Mouse (Mus musculus) embryonic facial prominence, embryonic 13.5 days (tissue): Measurements from ENCODE around the gene Elovl5. TPM values are rescaled to one million over a fixed set of nuclear protein-coding genes. Genes with fewer than 3 reads are reported as not detected.

Experiments used
- ATAC-seq: fragments of 200-750 bp; cut with Nextera tagmentation; 2 replicates; pipeline ENCODE4 v1.8.0; 2017; ENCODE audit warnings: low read depth; ENCODE audit not compliant: insufficient number of reproducible peaks, insufficient read depth, low FRiP score, low TSS enrichment
- H3K27ac ChIP-seq: fragments of 300-500 bp; sonication (generic); 2 replicates; pipeline ENCODE4 v1.5.1; 2015; ENCODE audit warnings: moderate library complexity, mild to moderate bottlenecking, inconsistent platforms
- H3K27me3 ChIP-seq: fragments of 300-500 bp; sonication (generic); 2 replicates; pipeline ENCODE4 v1.6.1; 2015; ENCODE audit warnings: mild to moderate bottlenecking, inconsistent platforms
- H3K36me3 ChIP-seq: fragments of 300-500 bp; sonication (generic); 2 replicates; pipeline ENCODE4 v1.6.1; 2015; ENCODE audit warnings: mild to moderate bottlenecking, inconsistent platforms
- H3K4me1 ChIP-seq: fragments of 300-500 bp; sonication (generic); 2 replicates; pipeline ENCODE4 v1.6.1; 2015; ENCODE audit warnings: inconsistent platforms
- H3K4me2 ChIP-seq: fragments of 300-500 bp; sonication (generic); 2 replicates; pipeline ENCODE4 v1.6.1; 2015; ENCODE audit warnings: moderate library complexity, mild to moderate bottlenecking, inconsistent platforms
- H3K4me3 ChIP-seq: fragments of 300-500 bp; sonication (generic); 2 replicates; pipeline ENCODE4 v1.5.1; 2015; ENCODE audit warnings: mild to moderate bottlenecking, inconsistent platforms
- H3K9ac ChIP-seq: fragments of 300-500 bp; sonication (generic); 2 replicates; pipeline ENCODE4 v1.6.1; 2015; ENCODE audit warnings: mild to moderate bottlenecking, inconsistent platforms
- H3K9me3 ChIP-seq: fragments of 300-500 bp; sonication (generic); 2 replicates; pipeline ENCODE4 v1.6.1; 2016; ENCODE audit warnings: inconsistent platforms
- WGBS: fragments of 180-500 bp; shearing (Covaris S2); methylation state at CpG from one replicate; pipeline ENCODE4 v1.1.7; 2015; ENCODE audit warnings: mixed read lengths; 5-methylcytosine and 5-hydroxymethylcytosine counted together
- polyA plus RNA-seq: library from polyadenylated mRNA; unstranded; fragments of >200 nt; fragmentation: Nextera tagmentation; extraction: Ambion mirVana; gene quantifications from 2 replicates; pipeline ENCODE4 v1.2.1, GENCODE M21; 2015

The Elovl5 gene
- polyA plus RNA-seq, 1 experiment from 2014 or later: 65.4 TPM

GRCm38 (mm10) chr9:77918211-77918610 lies 1.0 kb downstream of the Elovl5 start:
- peak overlapping the region; percentile 92 for H3K4me3 ChIP-seq
- no peaks in the 10 kb centered on the region for H3K36me3 ChIP-seq
- no peaks in the 10 kb centered on the region for H3K27me3 ChIP-seq
- no peak for ATAC-seq
- peak overlapping the region; percentile 85 for H3K4me2 ChIP-seq
- H3K27ac ChIP-seq: no peak overlapping the region
- H3K4me1 ChIP-seq: peaks cover 45% of the 10 kb centered on the region
- no peaks in the 10 kb centered on the region for H3K9me3 ChIP-seq
- H3K9ac ChIP-seq: peak overlapping the region; percentile 87
- 26% methylated on average over 10 of the region's 10 CpGs for WGBS

DNA sequence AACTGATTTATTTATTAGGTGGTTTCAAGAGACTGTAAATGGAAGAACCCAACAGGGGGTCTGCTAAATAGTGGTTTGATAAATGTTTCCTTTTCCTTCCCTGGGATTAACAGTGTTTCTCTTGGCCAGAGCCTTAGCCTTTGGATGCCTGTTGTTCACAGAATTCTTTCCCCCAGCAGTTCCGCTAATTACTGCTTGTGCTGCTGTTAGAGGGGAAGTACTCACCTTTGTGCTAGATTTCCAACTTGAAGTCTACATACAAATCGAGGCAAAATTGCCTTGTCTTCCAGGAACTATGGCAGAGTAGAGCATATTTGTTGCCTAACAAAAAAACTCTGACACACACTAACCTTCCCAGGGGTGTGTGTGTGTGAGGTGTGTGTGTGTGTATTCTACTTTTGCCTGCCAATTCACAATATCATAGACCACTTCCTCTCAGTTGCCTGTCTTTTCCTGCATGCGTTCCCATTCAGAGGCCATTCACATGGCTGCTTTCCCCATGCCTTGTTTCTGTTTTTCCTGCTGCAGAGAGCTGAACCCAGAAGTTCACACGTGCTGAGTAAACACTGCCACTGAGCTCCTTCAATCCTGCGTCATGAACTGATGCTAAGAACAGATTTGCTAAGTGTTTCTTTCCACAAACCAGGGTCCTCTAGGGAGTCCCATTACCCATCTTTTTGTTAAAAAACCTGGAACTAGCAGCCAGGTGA lies 2.0 kb downstream of the Elovl5 start:
- no peak for ATAC-seq
- no peak overlapping the region for H3K27ac ChIP-seq
- H3K9ac ChIP-seq: no peak overlapping the region
- WGBS: 81% methylated on average over 5 of the region's 5 CpGs
- H3K4me3 ChIP-seq: peak overlapping the region; percentile 92; the same call in 1 of the 2 replicates
- peak overlapping the region; percentile 85 for H3K4me2 ChIP-seq
- H3K36me3 ChIP-seq: no peaks in the 10 kb centered on the region
- peaks cover 54% of the 10 kb centered on the region for H3K4me1 ChIP-seq
- H3K27me3 ChIP-seq: no peaks in the 10 kb centered on the region
- H3K9me3 ChIP-seq: no peaks in the 10 kb centered on the region

DNA sequence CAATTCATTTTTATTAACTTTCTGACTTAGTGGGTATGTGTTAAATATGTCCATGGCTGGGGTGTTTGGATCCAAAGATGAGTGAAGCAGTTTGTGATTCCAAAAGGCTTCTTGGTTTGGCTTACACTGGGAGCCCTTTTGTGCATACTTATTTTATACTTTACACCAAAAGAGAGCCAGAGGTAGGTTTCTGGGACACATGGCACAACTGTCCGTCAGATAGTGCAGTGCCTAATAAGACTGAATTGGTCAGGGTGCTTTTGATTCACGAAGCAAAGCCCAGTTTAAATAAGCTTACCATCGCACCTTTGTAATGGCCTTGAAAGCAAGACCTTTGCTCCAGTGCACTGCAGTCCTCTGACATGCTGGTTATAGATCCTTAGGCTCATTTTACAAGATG lies 3.3 kb downstream of the Elovl5 start:
- ATAC-seq: no peak
- H3K4me2 ChIP-seq: no peak overlapping the region
- H3K4me1 ChIP-seq: peaks cover 67% of the 10 kb centered on the region
- WGBS: 59% methylated on average over 3 of the region's 3 CpGs
- H3K36me3 ChIP-seq: no peaks in the 10 kb centered on the region
- H3K27me3 ChIP-seq: no peaks in the 10 kb centered on the region
- H3K27ac ChIP-seq: no peak overlapping the region
- no peak overlapping the region for H3K4me3 ChIP-seq
- H3K9ac ChIP-seq: 0 out of 2 replicates have a peak overlapping the region, but pooled peaks have one; percentile 27
- no peaks in the 10 kb centered on the region for H3K9me3 ChIP-seq

- no peak for ATAC-seq
Measured at GRCm38 (mm10) chr9:77921366-77922260, 4.4 kb downstream of the Elovl5 start.

DNA sequence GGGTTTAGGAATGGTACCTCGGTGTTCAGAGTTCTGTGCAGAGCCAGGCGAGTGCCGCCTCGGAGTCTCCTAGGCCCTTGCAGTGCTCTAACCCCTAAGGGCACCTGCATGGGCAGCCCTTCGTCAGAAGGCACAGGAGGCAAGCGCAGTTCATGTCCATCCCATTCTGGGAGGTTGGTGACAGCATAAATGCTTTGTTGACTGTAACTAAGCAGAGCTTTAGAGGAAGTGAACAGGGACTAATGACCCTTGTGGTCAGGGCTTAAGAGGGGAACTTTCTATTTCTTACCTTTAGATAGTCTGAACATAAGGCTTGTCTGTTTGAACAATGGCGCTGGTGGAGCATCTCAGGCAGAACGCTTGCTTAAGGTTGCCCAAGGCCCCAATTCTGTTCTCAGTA lies 6.6 kb downstream of the Elovl5 start:
- H3K27me3 ChIP-seq: no peaks in the 10 kb centered on the region
- 79% methylated on average over 8 of the region's 8 CpGs for WGBS
- no peak overlapping the region for H3K4me3 ChIP-seq
- H3K36me3 ChIP-seq: no peaks in the 10 kb centered on the region
- no peak overlapping the region for H3K9ac ChIP-seq
- H3K4me1 ChIP-seq: peaks cover 90% of the 10 kb centered on the region
- no peak overlapping the region for H3K4me2 ChIP-seq
- ATAC-seq: no peak
- no peaks in the 10 kb centered on the region for H3K9me3 ChIP-seq
- H3K27ac ChIP-seq: peak overlapping the region; percentile 71; the same call in 1 of the 2 replicates

More at GRCm38 (mm10) chr9:77921366-77922260, 4.4 kb downstream of the Elovl5 start:
- no peak overlapping the region for H3K9ac ChIP-seq
- WGBS: 72% methylated on average over 16 of the region's 18 CpGs
- no peak overlapping the region for H3K27ac ChIP-seq
- H3K4me1 ChIP-seq: peaks cover 78% of the 10 kb centered on the region
- H3K27me3 ChIP-seq: no peaks in the 10 kb centered on the region
- H3K4me3 ChIP-seq: no peak overlapping the region
- H3K36me3 ChIP-seq: no peaks in the 10 kb centered on the region
- H3K4me2 ChIP-seq: no peak overlapping the region
- no peaks in the 10 kb centered on the region for H3K9me3 ChIP-seq

DNA sequence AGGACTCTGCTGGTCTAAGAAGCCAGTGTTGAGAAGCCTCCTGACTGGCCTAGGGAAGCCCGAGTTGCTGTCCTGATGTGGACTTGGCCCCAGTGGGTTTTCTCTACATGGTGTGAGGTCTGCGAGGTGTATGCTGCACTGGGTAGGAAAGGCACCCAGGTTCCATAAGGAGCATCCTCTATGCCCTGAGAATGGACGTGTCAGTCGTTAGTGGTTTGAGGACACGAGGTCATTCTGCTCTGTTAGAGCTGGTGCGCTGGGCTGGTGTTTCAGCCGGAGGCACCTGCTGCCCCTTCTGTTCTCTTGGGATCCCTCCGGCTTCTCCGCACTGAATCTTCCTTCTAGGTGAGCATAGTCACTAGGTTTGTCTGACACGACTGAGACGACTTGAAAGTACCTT lies 7.0 kb downstream of the Elovl5 start:
- peak overlapping the region; percentile 71 for H3K27ac ChIP-seq
- ATAC-seq: no peak
- H3K36me3 ChIP-seq: no peaks in the 10 kb centered on the region
- 58% methylated on average over 11 of the region's 11 CpGs for WGBS
- no peak overlapping the region for H3K4me2 ChIP-seq
- H3K4me3 ChIP-seq: no peak overlapping the region
- no peak overlapping the region for H3K9ac ChIP-seq
- H3K27me3 ChIP-seq: no peaks in the 10 kb centered on the region
- H3K9me3 ChIP-seq: no peaks in the 10 kb centered on the region
- peaks cover 89% of the 10 kb centered on the region for H3K4me1 ChIP-seq

- Histone ChIP-seq H3K27ac (no peak overlapping the region), H3K4me1 (peaks cover 92% of the 10 kb centered on the region), H3K27me3 (no peaks in the 10 kb centered on the region), H3K9me3 (no peaks in the 10 kb centered on the region), H3K4me3 (no peak overlapping the region), H3K4me2 (no peak overlapping the region), H3K36me3 (no peaks in the 10 kb centered on the region), H3K9ac (no peak overlapping the region)
- WGBS: 81% methylated on average over 8 of the region's 8 CpGs
- ATAC-seq: no peak
Measured at GRCm38 (mm10) chr9:77926151-77926550, 9.0 kb downstream of the Elovl5 start.

DNA sequence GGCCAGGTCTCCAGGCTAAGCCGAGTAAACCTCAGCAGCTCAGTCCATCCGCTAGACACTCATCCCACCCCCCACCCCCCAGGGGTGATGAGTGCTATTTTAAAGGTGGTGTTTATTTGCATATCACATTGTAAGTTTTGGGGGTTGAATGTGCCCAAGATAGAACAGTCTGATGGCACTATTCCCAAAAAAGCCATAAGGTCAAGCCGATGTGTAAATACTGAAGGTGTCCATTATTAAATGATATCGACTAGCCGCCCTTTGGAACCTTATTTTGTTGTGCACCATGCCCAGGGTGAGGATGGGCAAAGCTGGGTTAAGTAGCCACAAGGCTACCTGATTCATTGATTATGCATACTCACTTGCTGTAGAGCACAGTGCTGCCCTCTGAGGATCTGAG lies 9.7 kb downstream of the Elovl5 start:
- ATAC-seq: no peak
- H3K27ac ChIP-seq: no peak overlapping the region
- H3K36me3 ChIP-seq: no peaks in the 10 kb centered on the region
- no peak overlapping the region for H3K4me3 ChIP-seq
- no peaks in the 10 kb centered on the region for H3K9me3 ChIP-seq
- H3K27me3 ChIP-seq: no peaks in the 10 kb centered on the region
- H3K4me2 ChIP-seq: no peak overlapping the region
- 93% methylated on average over 5 of the region's 5 CpGs for WGBS
- peaks cover 94% of the 10 kb centered on the region for H3K4me1 ChIP-seq
- no peak overlapping the region for H3K9ac ChIP-seq

- WGBS: 36% methylated on average over 6 of the region's 6 CpGs
- Histone ChIP-seq H3K27ac (no peak overlapping the region), H3K9me3 (no peaks in the 10 kb centered on the region), H3K4me1 (peaks cover 92% of the 10 kb centered on the region), H3K4me3 (no peak overlapping the region), H3K27me3 (no peaks in the 10 kb centered on the region), H3K9ac (no peak overlapping the region), H3K4me2 (no peak overlapping the region), H3K36me3 (no peaks in the 10 kb centered on the region)
- no peak for ATAC-seq
Measured at GRCm38 (mm10) chr9:77927431-77927830, 10.3 kb downstream of the Elovl5 start.

GRCm38 (mm10) chr9:77928769-77929168 lies 11.6 kb downstream of the Elovl5 start:
- H3K27ac ChIP-seq: peak overlapping the region; percentile 76
- H3K9ac ChIP-seq: no peak overlapping the region
- no peaks in the 10 kb centered on the region for H3K36me3 ChIP-seq
- 57% methylated on average over 4 of the region's 4 CpGs for WGBS
- H3K4me3 ChIP-seq: no peak overlapping the region
- H3K4me1 ChIP-seq: peaks cover 82% of the 10 kb centered on the region
- H3K27me3 ChIP-seq: no peaks in the 10 kb centered on the region
- no peak for ATAC-seq
- H3K4me2 ChIP-seq: no peak overlapping the region
- H3K9me3 ChIP-seq: no peaks in the 10 kb centered on the region

GRCm38 (mm10) chr9:77929296-77929695 lies 12.1 kb downstream of the Elovl5 start:
- 56% methylated on average over 5 of the region's 5 CpGs for WGBS
- H3K4me2 ChIP-seq: peak overlapping the region; percentile 2; the same call in 1 of the 2 replicates
- ATAC-seq: no peak
- no peaks in the 10 kb centered on the region for H3K9me3 ChIP-seq
- 0 out of 2 replicates have a peak overlapping the region, but pooled peaks have one; percentile 17 for H3K9ac ChIP-seq
- H3K27ac ChIP-seq: peak overlapping the region; percentile 76
- no peaks in the 10 kb centered on the region for H3K36me3 ChIP-seq
- no peak overlapping the region for H3K4me3 ChIP-seq
- peaks cover 76% of the 10 kb centered on the region for H3K4me1 ChIP-seq
- no peaks in the 10 kb centered on the region for H3K27me3 ChIP-seq
